Mouse (Mus musculus): ENCODE data around the gene Echdc1. TPM values are rescaled to one million over a fixed set of nuclear protein-coding genes. Genes with fewer than 3 reads are reported as not detected.
A peak's percentile ranks its signal among the peaks of the same experiment; 100 is the strongest.

The Echdc1 gene
- polyA plus RNA-seq (2014; fragmentation: Nextera tagmentation; extraction: Ambion mirVana), result 27.7 and 30.8 TPM in 2 replicates

DNA sequence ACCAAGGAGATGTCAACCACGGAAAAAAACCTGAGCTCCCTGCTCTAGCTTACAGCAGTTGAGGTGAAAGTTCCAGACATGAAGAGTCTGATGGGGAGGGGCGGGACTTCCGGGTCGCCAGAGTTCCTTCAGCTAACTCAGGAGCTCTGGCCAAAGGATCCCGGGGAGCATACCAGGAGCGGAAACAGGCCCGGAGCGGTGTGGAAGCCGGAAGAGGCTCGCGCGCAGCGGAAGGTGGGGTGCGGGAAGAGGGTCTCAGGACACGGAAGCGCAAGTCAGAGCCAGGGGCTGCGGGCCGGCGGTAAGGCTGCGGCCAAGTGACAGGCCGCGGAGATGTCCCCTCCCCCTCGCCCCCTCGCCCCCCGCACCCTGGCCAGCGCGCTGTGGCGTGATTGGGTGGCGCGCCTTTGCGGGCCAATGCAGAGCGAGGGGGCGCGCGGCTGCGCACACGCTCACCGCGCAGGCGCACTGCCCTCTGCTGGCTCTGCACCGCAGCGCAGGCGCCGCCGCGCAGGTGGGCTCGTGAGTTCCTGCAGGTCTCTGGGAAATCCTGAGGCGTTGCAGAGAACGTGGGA, at the start of gene Echdc1:
Gene Echdc1, plus strand, starts transcription at position 103 of the 575 bp plus-strand sequence.
- Histone ChIP-seq H3K9ac (ENCODE audit: low read length) (peak within 1 kb of the TSS; percentile 81), H3K9me3 (ENCODE audit: control insufficient read depth, low read length) (no peaks in the 10 kb centered on the region), H3K4me1 (ENCODE audit: control insufficient read depth, insufficient read depth, low read length) (0 out of 2 replicates have a peak, but pooled peaks cover 3% of the 10 kb centered on the region), H3K36me3 (ENCODE audit: control insufficient read depth, insufficient read depth, low read length) (no peaks in the 10 kb centered on the region), H3K4me2 (peak within 1 kb of the TSS; percentile 64), H3K27me3 (ENCODE audit: control insufficient read depth, insufficient read depth, low read length) (no peaks in the 10 kb centered on the region), H3K4me3 (ENCODE audit: low read depth, low read length) (peak within 1 kb of the TSS; percentile 67), H3K27ac (ENCODE audit: low read depth, low read length) (peak within 1 kb of the TSS; percentile 69; the same call in 1 of the 2 replicates)
- peak; percentile 99 for DNase-seq (ENCODE audit: low spot score, missing footprints)
- WGBS, result under 1% methylated on average over 39 of the region's 49 CpGs
- peak; percentile 100 for ATAC-seq (ENCODE audit: low FRiP score)

DNA sequence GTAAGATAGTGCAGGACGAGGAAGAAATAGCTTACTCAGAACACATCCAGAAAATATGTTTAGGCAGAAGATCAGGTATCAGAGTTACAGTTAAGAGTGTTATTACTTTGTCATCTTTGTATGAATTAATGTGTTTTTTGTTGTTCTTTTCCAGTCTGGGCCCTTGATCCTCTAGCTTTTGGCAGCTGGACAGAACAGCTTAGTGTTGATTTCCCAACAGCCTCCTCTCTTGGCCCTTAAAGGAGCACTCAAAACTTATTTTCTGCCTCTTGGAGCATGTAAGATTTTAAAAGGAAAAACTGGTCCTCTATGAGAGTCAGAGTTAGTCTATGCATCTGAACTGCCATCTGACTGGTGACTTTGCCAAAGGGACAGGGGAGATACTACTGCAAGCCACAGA, 31.2 kb upstream of the Echdc1 start:
- Histone ChIP-seq H3K36me3 (ENCODE audit: control insufficient read depth, insufficient read depth, low read length) (no peaks in the 10 kb centered on the region), H3K4me2 (no peak overlapping the region), H3K9ac (ENCODE audit: low read length) (no peak overlapping the region), H3K27me3 (ENCODE audit: control insufficient read depth, insufficient read depth, low read length) (no peaks in the 10 kb centered on the region), H3K4me3 (ENCODE audit: low read depth, low read length) (no peak overlapping the region), H3K4me1 (ENCODE audit: control insufficient read depth, insufficient read depth, low read length) (no peaks in the 10 kb centered on the region), H3K9me3 (ENCODE audit: control insufficient read depth, low read length) (no peaks in the 10 kb centered on the region), H3K27ac (ENCODE audit: low read depth, low read length) (no peak overlapping the region)
- DNase-seq (ENCODE audit: low spot score, missing footprints) (no peak), ATAC-seq (ENCODE audit: low FRiP score) (no peak)
- WGBS, result 75% methylated on average over 1 of the region's 1 CpGs

DNA sequence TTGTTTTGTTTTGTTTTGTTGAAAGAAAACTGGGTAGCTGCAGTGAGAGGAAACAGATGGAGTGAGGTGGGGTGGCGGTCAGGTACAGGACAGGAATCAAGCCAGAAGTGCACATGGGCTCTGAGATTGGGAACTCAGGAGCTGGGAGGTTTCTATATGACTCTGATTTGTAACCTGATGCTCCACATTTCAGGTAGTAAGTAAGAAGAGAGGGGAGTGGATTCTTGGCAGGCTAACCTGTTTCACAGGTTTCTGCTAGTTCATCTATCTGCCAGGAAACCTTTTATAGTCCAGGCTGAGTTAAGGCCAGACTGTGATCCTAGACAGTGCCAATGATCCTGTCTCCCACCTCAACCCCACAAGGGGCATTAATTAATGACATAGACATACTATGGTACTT, 27.2 kb upstream of the Echdc1 start:
- 91% methylated on average over 1 of the region's 1 CpGs for WGBS
- Histone ChIP-seq H3K4me1 (ENCODE audit: control insufficient read depth, insufficient read depth, low read length) (no peaks in the 10 kb centered on the region), H3K36me3 (ENCODE audit: control insufficient read depth, insufficient read depth, low read length) (no peaks in the 10 kb centered on the region), H3K4me2 (no peak overlapping the region), H3K27ac (ENCODE audit: low read depth, low read length) (no peak overlapping the region), H3K4me3 (ENCODE audit: low read depth, low read length) (no peak overlapping the region), H3K9ac (ENCODE audit: low read length) (no peak overlapping the region), H3K27me3 (ENCODE audit: control insufficient read depth, insufficient read depth, low read length) (no peaks in the 10 kb centered on the region), H3K9me3 (ENCODE audit: control insufficient read depth, low read length) (no peaks in the 10 kb centered on the region)
- ATAC-seq (ENCODE audit: low FRiP score), result no peak
- no peak for DNase-seq (ENCODE audit: low spot score, missing footprints)

DNA sequence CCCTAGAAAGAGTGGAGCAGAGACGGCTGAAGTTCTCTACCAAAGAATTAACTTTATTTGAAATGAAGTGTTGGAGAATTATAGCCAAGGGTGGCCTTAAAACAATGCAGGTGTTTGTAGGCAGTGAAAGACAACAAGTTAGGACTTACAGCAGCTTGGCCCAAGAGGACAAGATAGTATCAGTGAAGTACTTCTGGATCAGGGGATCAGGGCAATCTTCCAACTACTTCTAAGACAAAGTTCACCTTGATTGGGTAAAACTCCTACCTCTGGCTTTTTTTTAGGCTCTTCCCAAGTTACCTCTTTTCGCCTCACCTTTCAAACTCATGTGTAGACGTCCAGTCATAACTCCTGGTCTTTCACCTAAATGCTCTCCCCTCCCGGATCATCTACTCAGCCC, 10.7 kb upstream of the Echdc1 start:
- no peaks in the 10 kb centered on the region for H3K36me3 ChIP-seq (ENCODE audit: control insufficient read depth, insufficient read depth, low read length)
- no peak for ATAC-seq (ENCODE audit: low FRiP score)
- no peaks in the 10 kb centered on the region for H3K27me3 ChIP-seq (ENCODE audit: control insufficient read depth, insufficient read depth, low read length)
- H3K4me1 ChIP-seq (ENCODE audit: control insufficient read depth, insufficient read depth, low read length), result no peaks in the 10 kb centered on the region
- H3K4me3 ChIP-seq (ENCODE audit: low read depth, low read length), result no peak overlapping the region
- H3K27ac ChIP-seq (ENCODE audit: low read depth, low read length), result no peak overlapping the region
- no peak overlapping the region for H3K9ac ChIP-seq (ENCODE audit: low read length)
- no peaks in the 10 kb centered on the region for H3K9me3 ChIP-seq (ENCODE audit: control insufficient read depth, low read length)
- WGBS, result 88% methylated on average over 4 of the region's 4 CpGs
- DNase-seq (ENCODE audit: low spot score, missing footprints), result no peak
- no peak overlapping the region for H3K4me2 ChIP-seq

DNA sequence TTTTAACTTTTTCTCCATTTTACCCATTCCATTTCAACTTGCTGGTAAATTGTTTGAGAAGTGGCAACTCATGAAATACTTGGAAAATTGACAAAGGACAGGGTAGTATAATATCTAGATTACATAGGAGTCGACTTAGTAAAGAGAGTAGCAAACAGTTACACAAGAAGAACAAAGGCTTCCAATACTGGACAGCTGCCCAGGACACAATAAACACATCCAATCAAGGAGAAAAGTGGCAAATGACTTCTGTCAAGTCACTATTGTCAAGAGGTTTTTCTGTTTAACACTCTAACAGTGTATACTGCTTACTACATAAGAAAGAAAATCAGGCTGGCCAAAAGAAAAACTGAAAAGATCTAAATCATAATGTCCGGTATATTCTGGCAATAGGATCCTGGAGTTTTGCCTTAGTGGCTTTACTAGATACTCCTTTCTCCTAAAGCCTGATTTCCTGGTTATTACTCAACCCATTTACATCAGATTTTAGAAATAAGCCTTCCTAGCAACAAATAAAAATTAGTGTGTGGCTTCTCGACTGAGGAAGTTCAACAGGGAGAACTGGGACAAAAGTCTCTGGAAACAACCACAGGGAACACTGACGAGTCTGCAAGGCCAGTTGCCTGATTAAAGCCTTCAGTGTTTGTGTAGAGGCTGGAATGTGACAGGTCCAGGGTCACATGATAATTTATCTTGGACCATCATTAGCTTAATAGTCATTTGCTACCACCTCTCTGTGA, 1.3 kb upstream of the Echdc1 start:
- no peak overlapping the region for H3K4me3 ChIP-seq (ENCODE audit: low read depth, low read length)
- H3K27me3 ChIP-seq (ENCODE audit: control insufficient read depth, insufficient read depth, low read length), result no peaks in the 10 kb centered on the region
- 82% methylated on average over 4 of the region's 4 CpGs for WGBS
- no peaks in the 10 kb centered on the region for H3K36me3 ChIP-seq (ENCODE audit: control insufficient read depth, insufficient read depth, low read length)
- no peak overlapping the region for H3K4me2 ChIP-seq
- H3K27ac ChIP-seq (ENCODE audit: low read depth, low read length), result no peak overlapping the region
- ATAC-seq (ENCODE audit: low FRiP score), result no peak
- 0 out of 2 replicates have a peak, but pooled peaks cover 3% of the 10 kb centered on the region for H3K4me1 ChIP-seq (ENCODE audit: control insufficient read depth, insufficient read depth, low read length)
- peak; percentile 83 for DNase-seq (ENCODE audit: low spot score, missing footprints)
- no peaks in the 10 kb centered on the region for H3K9me3 ChIP-seq (ENCODE audit: control insufficient read depth, low read length)
- H3K9ac ChIP-seq (ENCODE audit: low read length), result no peak overlapping the region

DNA sequence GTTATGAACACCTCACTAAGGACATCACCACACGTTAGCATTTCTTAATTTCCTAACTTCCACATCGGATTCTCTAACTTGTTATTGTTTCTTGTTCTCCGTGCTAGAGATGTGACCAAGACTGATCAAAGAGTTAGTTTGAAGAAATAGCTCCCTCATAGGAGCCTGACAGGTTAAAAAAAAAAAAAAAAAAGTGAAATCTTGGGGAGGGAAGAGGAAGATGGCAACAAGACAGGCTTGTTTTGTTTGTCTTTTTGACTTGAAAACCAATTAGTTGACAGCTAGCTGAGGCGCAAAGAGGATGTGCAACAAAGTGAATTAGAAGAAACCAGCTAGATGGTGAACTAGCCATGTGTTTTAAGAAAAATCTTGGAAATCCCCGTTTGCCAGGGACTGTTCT, 939 bp downstream of the Echdc1 start:
- no peaks in the 10 kb centered on the region for H3K9me3 ChIP-seq (ENCODE audit: control insufficient read depth, low read length)
- peak overlapping the region; percentile 67; the same call in 1 of the 2 replicates for H3K4me3 ChIP-seq (ENCODE audit: low read depth, low read length)
- ATAC-seq (ENCODE audit: low FRiP score), result peak; percentile 0; the same call in 1 of the 2 replicates
- H3K9ac ChIP-seq (ENCODE audit: low read length), result no peak overlapping the region
- WGBS, result 39% methylated on average over 5 of the region's 5 CpGs
- H3K4me2 ChIP-seq, result peak overlapping the region; percentile 64
- H3K4me1 ChIP-seq (ENCODE audit: control insufficient read depth, insufficient read depth, low read length), result 0 out of 2 replicates have a peak, but pooled peaks cover 3% of the 10 kb centered on the region
- no peak overlapping the region for H3K27ac ChIP-seq (ENCODE audit: low read depth, low read length)
- DNase-seq (ENCODE audit: low spot score, missing footprints), result no peak
- no peaks in the 10 kb centered on the region for H3K27me3 ChIP-seq (ENCODE audit: control insufficient read depth, insufficient read depth, low read length)
- H3K36me3 ChIP-seq (ENCODE audit: control insufficient read depth, insufficient read depth, low read length), result no peaks in the 10 kb centered on the region

DNA sequence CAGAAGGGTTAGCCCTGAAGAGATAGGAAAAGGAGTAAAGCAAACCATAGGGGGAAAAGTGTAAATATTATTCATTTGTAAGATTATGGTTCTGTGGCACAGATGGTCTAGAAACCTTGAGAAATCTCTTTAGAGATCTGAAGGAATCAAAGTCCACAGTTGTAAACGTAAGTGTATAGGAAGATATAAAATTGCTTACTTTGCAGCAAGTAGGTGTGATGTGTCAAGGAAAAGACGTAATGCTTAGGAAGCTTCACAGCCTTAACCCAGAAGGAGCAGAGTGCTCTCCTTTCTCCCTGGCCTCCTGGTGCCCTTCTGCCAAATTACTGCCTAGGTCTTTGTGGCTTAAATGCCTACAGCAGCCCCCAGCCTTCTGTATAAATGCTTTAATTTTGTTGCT, 11.9 kb downstream of the Echdc1 start:
- Histone ChIP-seq H3K27me3 (ENCODE audit: control insufficient read depth, insufficient read depth, low read length) (no peaks in the 10 kb centered on the region), H3K4me2 (no peak overlapping the region), H3K27ac (ENCODE audit: low read depth, low read length) (no peak overlapping the region), H3K9ac (ENCODE audit: low read length) (no peak overlapping the region), H3K36me3 (ENCODE audit: control insufficient read depth, insufficient read depth, low read length) (no peaks in the 10 kb centered on the region), H3K9me3 (ENCODE audit: control insufficient read depth, low read length) (no peaks in the 10 kb centered on the region), H3K4me3 (ENCODE audit: low read depth, low read length) (no peak overlapping the region), H3K4me1 (ENCODE audit: control insufficient read depth, insufficient read depth, low read length) (no peaks in the 10 kb centered on the region)
- WGBS, result 92% methylated on average over 2 of the region's 2 CpGs
- ATAC-seq (ENCODE audit: low FRiP score) (no peak), DNase-seq (ENCODE audit: low spot score, missing footprints) (no peak)

DNA sequence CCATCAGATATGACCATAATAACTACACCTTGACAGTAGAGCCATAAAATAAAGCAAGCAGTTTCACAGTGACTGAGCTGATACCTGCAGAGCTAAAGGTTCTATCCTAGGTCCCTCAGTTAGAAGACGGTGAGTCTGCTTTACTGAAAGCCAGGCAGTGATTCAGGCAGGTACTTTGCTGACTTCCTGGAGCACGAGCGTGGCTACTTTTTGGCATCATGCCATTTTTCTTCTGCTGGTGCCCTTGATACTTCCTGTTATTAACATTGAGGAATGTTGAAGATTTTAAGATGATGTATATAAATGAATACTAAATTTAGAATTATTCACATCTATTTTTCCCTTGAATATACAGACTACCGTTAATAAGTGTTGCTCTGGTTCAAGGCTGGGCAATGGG, 20.9 kb downstream of the Echdc1 start:
- Histone ChIP-seq H3K9me3 (ENCODE audit: control insufficient read depth, low read length) (no peaks in the 10 kb centered on the region), H3K9ac (ENCODE audit: low read length) (no peak overlapping the region), H3K27ac (ENCODE audit: low read depth, low read length) (no peak overlapping the region), H3K27me3 (ENCODE audit: control insufficient read depth, insufficient read depth, low read length) (no peaks in the 10 kb centered on the region), H3K4me1 (ENCODE audit: control insufficient read depth, insufficient read depth, low read length) (no peaks in the 10 kb centered on the region), H3K36me3 (ENCODE audit: control insufficient read depth, insufficient read depth, low read length) (no peaks in the 10 kb centered on the region), H3K4me3 (ENCODE audit: low read depth, low read length) (no peak overlapping the region), H3K4me2 (no peak overlapping the region)
- 91% methylated on average over 4 of the region's 4 CpGs for WGBS
- DNase-seq (ENCODE audit: low spot score, missing footprints) (no peak), ATAC-seq (ENCODE audit: low FRiP score) (no peak)

DNA sequence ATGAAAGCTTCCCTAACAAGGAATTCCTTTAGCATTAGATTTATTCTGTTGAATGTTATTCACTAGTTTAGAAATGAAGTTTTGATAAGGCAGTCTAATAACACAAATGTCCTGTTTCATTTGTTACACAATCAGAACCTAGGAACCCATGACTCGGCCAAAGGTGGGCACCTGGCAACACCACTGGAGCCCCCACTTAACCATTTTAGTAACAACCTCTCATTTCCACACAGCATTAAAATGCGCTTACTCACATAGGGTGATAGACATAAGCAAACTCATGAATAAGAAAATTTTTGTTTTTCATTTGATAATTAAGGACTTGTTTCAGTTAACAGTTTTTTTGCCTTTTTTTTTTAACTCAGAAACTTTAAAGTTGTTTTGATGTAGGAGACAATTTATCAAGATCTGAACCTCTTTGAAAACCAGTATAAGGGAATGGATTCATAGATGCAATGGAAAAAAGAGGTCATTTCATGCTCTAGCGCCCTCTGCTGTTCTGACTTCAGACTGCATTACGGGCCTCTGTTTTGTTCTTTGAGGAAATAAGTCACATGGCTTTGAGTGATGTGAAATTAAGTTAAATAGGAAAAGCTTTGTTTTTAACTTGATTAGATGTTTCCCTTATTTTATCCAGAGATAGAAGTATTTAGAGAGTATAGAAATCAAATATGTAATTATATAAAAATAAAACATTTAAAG, 25.5 kb downstream of the Echdc1 start:
- no peaks in the 10 kb centered on the region for H3K36me3 ChIP-seq (ENCODE audit: control insufficient read depth, insufficient read depth, low read length)
- H3K4me1 ChIP-seq (ENCODE audit: control insufficient read depth, insufficient read depth, low read length), result no peaks in the 10 kb centered on the region
- no peak overlapping the region for H3K4me3 ChIP-seq (ENCODE audit: low read depth, low read length)
- H3K9ac ChIP-seq (ENCODE audit: low read length), result no peak overlapping the region
- DNase-seq (ENCODE audit: low spot score, missing footprints), result peak; percentile 97
- H3K4me2 ChIP-seq, result no peak overlapping the region
- no peak overlapping the region for H3K27ac ChIP-seq (ENCODE audit: low read depth, low read length)
- H3K9me3 ChIP-seq (ENCODE audit: control insufficient read depth, low read length), result no peaks in the 10 kb centered on the region
- peak; percentile 67 for ATAC-seq (ENCODE audit: low FRiP score)
- WGBS, result 51% methylated on average over 4 of the region's 4 CpGs
- no peaks in the 10 kb centered on the region for H3K27me3 ChIP-seq (ENCODE audit: control insufficient read depth, insufficient read depth, low read length)

Data from midbrain, embryonic 11.5 days (tissue).